Mouse (Mus musculus): ENCODE data around the gene U2af1.
"Not testable (repeated sequence)": the region's sequence is repeated elsewhere in the genome, so short reads cannot be mapped to it uniquely, and the experiment has no call there.

U2af1 gene

DNA sequence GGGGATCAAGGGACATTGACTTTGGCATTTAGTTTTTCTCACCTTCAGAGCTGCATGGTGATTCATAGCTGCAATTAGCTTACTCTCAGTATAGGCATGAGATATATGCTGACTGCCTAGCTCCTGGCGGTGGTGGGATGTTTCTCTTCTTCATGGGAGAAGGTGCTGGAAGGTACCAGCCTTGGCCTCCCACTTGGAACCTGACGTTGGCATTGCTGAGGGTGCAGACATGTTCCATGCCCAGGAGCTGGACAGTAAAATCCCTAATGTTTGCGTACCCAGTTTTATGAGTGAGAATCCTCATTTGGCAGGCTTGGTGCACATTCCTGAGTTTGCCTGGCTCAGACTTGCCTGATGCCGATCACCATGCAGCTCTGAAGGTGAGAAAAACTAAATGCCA, 35.6 kb downstream of the U2af1 start:
- DNase-seq (ENCODE audit: low read depth, low spot score): no peak

GRCm38 (mm10) chr17:31613086-31613755, 45.5 kb downstream of the U2af1 start:
- no peak for DNase-seq (ENCODE audit: low read depth, low spot score)

DNA sequence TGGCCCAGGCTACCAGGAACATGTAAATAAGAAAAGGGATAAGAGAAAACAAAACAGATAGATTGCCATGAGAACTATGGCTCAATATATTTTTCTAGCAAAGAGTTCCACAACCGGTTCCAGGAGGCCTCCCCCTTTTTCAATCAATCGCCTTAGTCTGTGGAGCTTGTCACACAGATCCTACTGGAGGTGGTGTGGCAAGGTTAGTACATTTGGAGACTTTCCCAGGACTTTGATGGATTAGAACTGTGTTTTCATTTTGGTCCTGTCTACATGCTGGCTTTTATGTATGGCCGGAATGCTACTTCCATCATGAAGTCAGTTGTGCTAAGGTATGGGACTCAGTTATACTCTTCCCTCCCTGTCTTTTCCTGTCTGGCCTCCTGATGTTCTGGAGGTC, 48.8 kb downstream of the U2af1 start:
- no peak for DNase-seq (ENCODE audit: low read depth, low spot score)

DNA sequence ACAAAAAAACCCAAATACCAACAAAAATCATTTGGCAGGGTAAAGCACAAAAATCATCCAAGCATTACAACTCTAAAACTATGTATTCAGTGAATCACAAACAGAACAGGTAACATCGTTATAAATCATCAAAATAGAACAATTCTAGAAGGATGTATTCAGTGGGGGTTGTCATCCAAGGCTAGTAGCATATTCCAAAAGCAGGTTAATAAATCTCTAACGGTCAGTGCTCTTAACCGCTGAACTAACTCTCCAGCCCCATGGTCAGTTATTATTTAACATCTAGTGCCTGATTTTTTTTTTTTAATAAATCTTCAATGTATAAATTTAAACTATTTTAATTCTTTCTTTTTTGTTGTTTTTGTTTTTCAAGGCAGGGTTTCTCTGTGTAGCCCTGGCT, 49.5 kb downstream of the U2af1 start:
- not testable (repeated sequence) for DNase-seq (ENCODE audit: low read depth, low spot score)

GRCm38 (mm10) chr17:31607256-31607951, 51.3 kb downstream of the U2af1 start:
- no peak for DNase-seq (ENCODE audit: low read depth, low spot score)

GRCm38 (mm10) chr17:31606424-31606823, 52.3 kb downstream of the U2af1 start:
- no peak for DNase-seq (ENCODE audit: low read depth, low spot score)

DNA sequence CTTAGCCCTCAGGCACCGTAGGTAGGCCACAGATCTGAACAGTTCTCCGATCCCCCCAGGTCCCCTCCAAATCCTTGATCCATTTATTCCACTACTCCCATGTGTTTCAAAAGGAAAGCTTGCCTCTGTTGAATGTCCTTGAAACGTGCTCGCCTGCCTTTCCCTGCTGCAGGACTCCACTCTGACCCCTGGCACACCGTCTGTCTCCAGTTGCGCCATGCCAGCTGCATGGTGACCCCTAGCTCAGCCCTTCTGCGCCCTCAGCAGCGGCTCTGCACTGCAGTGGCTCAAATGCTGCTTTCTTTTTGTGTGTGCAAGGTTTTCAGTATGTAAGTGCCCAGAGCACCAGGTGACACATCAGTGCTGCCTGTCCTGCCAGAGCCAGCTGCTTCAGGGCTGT, 60.1 kb downstream of the U2af1 start:
- DNase-seq (ENCODE audit: low read depth, low spot score): no peak

- DNase-seq (ENCODE audit: low read depth, low spot score): no peak
These were observed 60.7 kb downstream of the U2af1 start for GRCm38 (mm10) chr17:31597957-31598356.
